Comparison of ENCODE assay signal across 8 mouse cellular contexts in the genomic region with DNA sequence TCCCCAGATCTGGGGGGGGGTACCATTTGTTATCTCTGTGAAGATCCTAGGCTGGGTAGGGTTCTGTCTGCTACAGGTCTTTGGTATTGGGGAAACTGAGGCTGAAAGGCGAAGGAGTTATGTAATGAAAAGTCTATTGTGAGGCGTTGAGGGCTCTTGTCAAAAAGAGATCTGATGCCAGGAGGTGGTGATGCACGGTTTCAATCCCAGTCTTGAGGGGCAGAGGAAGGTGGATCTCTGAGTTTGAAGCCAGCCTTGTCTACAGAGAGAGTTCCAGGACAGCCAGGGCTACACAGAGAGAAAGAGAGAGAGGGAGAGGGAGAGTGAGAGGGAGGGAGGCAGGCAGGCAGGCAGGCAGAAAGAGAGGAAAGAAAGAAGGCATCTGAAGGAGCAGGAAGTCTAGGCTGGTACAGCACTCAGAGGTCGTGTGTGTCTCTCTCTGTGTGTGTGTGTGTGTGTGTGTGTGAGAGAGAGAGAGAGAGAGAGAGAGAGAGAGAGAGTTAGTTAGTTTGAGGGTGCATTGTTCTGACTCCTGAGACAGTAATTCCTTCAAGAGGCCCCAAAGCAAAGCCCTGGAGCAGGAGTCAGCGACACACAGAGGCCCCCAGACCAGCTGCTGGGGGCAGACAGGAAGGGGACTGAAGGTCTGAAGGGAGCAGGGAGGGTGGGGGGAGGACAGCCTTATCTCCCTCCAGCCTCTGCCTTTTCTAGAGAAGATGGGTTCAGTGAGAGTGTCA. TPM values are rescaled to one million over a fixed set of nuclear protein-coding genes. Genes with fewer than 3 reads are reported as not detected.
DNase-seq lines count a peak whose midpoint lies in the region; ATAC-seq lines count a peak whose summit lies in the region.

No protein-coding gene starts in this region.

- WGBS in heart, embryonic 12.5 days, result 33% methylated on average over 5 of the region's 5 CpGs
- 28% methylated on average over 5 of the region's 5 CpGs for WGBS in heart, embryonic 15.5 days
- WGBS in liver, embryonic 16.5 days (ENCODE audit: insufficient replicate concordance), result 27% methylated on average over 5 of the region's 5 CpGs

- intact Hi-C loops in heart, postnatal 25 days (cut with DNase I), result no loop called here

- H3K27ac ChIP-seq in heart, embryonic 12.5 days (ENCODE audit: poor library complexity, severe bottlenecking), result peak overlapping the region; percentile 100
- peak overlapping the region; percentile 100 for H3K27ac ChIP-seq in heart, embryonic 15.5 days
- H3K27ac ChIP-seq in liver, embryonic 16.5 days (ENCODE audit: low read length), result peak overlapping the region; percentile 97

- H3K9ac ChIP-seq in heart, embryonic 12.5 days, result peak overlapping the region; percentile 98
- peak overlapping the region; percentile 91 for H3K9ac ChIP-seq in heart, embryonic 15.5 days
- peak overlapping the region; percentile 43; the same call in 1 of the 2 replicates for H3K9ac ChIP-seq in liver, embryonic 16.5 days (ENCODE audit: low read depth, low read length)

- H3K27me3 ChIP-seq in heart, embryonic 12.5 days (replicated peaks), result no peaks in the 10 kb centered on the region
- no peaks in the 10 kb centered on the region for H3K27me3 ChIP-seq in heart, embryonic 15.5 days
- no peaks in the 10 kb centered on the region for H3K27me3 ChIP-seq in liver, embryonic 16.5 days (ENCODE audit: control insufficient read depth, insufficient read depth, low read depth, low read length)

- H3K36me3 ChIP-seq in heart, embryonic 12.5 days, result peaks cover 5% of the 10 kb centered on the region; the same call in 1 of the 2 replicates
- no peaks in the 10 kb centered on the region for H3K36me3 ChIP-seq in heart, embryonic 15.5 days
- no peaks in the 10 kb centered on the region for H3K36me3 ChIP-seq in liver, embryonic 16.5 days (ENCODE audit: control insufficient read depth, insufficient read depth)

- no peaks in the 10 kb centered on the region for H3K9me3 ChIP-seq in heart, embryonic 12.5 days (replicated peaks)
- no peaks in the 10 kb centered on the region for H3K9me3 ChIP-seq in heart, embryonic 15.5 days (replicated peaks)
- H3K9me3 ChIP-seq in liver, embryonic 16.5 days (replicated peaks; ENCODE audit: control insufficient read depth, low read length), result no peaks in the 10 kb centered on the region

- H3K4me1 ChIP-seq in heart, embryonic 12.5 days (replicated peaks), result peaks cover 78% of the 10 kb centered on the region
- H3K4me1 ChIP-seq in heart, embryonic 15.5 days (replicated peaks), result peaks cover 83% of the 10 kb centered on the region
- peaks cover 94% of the 10 kb centered on the region for H3K4me1 ChIP-seq in liver, embryonic 16.5 days (ENCODE audit: control insufficient read depth, low read depth, low read length)

- no peak for ATAC-seq in heart, embryonic 12.5 days (ENCODE audit: insufficient number of reproducible peaks, low FRiP score)
- no peak for ATAC-seq in heart, embryonic 15.5 days (replicated peaks; ENCODE audit: insufficient number of reproducible peaks, insufficient read depth, low FRiP score, low read depth)
- no peak for ATAC-seq in liver, embryonic 16.5 days (ENCODE audit: low read depth)

- peak overlapping the region; percentile 8; the same call in 1 of the 2 replicates for H3K4me3 ChIP-seq in heart, embryonic 12.5 days
- H3K4me3 ChIP-seq in heart, embryonic 15.5 days, result peak overlapping the region; percentile 96; the same call in 1 of the 2 replicates
- 0 out of 2 replicates have a peak overlapping the region, but pooled peaks have one; percentile 23 for H3K4me3 ChIP-seq in liver, embryonic 16.5 days (ENCODE audit: low read depth, low read length)

- no peak for DNase-seq in heart, postnatal 25 days (ENCODE audit: low spot score)
- DNase-seq in CD4-positive helper T cell, adult 2 months (ENCODE audit: low read depth, low spot score), result peak; percentile 45
- no peak for DNase-seq in adrenal gland, postnatal 36 days
- no peak for DNase-seq in urinary bladder, postnatal 14 days (ENCODE audit: low spot score)
- DNase-seq in gastrocnemius, postnatal 4 days (ENCODE audit: low spot score in 2 of 2), result no peak

- H3K4me2 ChIP-seq in heart, embryonic 12.5 days, result peak overlapping the region; percentile 78
- H3K4me2 ChIP-seq in heart, embryonic 15.5 days, result peak overlapping the region; percentile 88
- peak overlapping the region; percentile 98 for H3K4me2 ChIP-seq in liver, embryonic 16.5 days (ENCODE audit: low read depth, low read length)

RNA-seq across cellular contexts. Expression of gene Mef2d, which starts 4.4 kb away (rescaled TPM):
- polyA plus RNA-seq in heart, embryonic 12.5 days (2016; fragmentation: Nextera tagmentation; extraction: Ambion mirVana), result 53.5 and 56.6 TPM in 2 replicates
- total RNA-seq in heart, postnatal 25 days (2021), result 100 to 1,000 TPM; 111 to 122 TPM
- 35.4 and 43.2 TPM in 2 replicates for polyA plus RNA-seq in heart, embryonic 15.5 days (2015; fragmentation: Nextera tagmentation; extraction: Ambion mirVana)
- polyA plus RNA-seq in liver, embryonic 16.5 days (2015; fragmentation: Nextera tagmentation; extraction: Ambion mirVana), result 5.2 and 7.9 TPM in 2 replicates
- total RNA-seq in adrenal gland, postnatal 36 days (2021), result 10 to 100 TPM; 85.1 to 99.4 TPM
- total RNA-seq in gastrocnemius, postnatal 4 days (2021), result 100 to 1,000 TPM; 160 to 174 TPM

Comparison
In these comparisons a context has a peak if more than half of its experiments do, and no peak if none do; other contexts are left out.
1. H3K4me3 ChIP-seq: peak in every context shown above with its lines; median percentile 96 in heart, embryonic 15.5 days; 23 in liver, embryonic 16.5 days; 8 in heart, embryonic 12.5 days.
2. H3K9ac ChIP-seq: peak in every context shown above with its lines; median percentile 98 in heart, embryonic 12.5 days; 91 in heart, embryonic 15.5 days; 43 in liver, embryonic 16.5 days.